Mouse (Mus musculus): ENCODE results near the gene Slc7a4. TPM values are rescaled to one million over a fixed set of nuclear protein-coding genes. Genes with fewer than 3 reads are reported as not detected.

Gene Slc7a4
- total and polyA plus RNA-seq, 3 experiments = 1.3 TPM; not detected in 2

- dilution Hi-C loops (cut with MboI; ENCODE audit: extremely low pct_ligation_motif_present, extremely low pct_unique_long_range_greater_than_20kb, low sequenced_read_pairs) = no loop called here
- peaks cover 22 to 38% of the 10 kb centered on the region in 2 experiments for H3K4me1 ChIP-seq (ENCODE audit: control insufficient read depth in 1 of 2, insufficient read depth in 2 of 2)
- in situ Hi-C loops (cut with MboI; ENCODE audit: low pct_ligation_motif_present, low pct_unique_long_range_greater_than_20kb, low sequenced_read_pairs) = loop anchor here (5.0 to 10.0 kb wide), 2 partner anchors 60 to 178 kb away; partner anchors contain the start of genes Med15 and Smpd4
Measured at GRCm38 (mm10) chr16:17556907-17557306, 26.1 kb downstream of the Slc7a4 start.

GRCm38 (mm10) chr16:17556180-17556579 lies 26.8 kb downstream of the Slc7a4 start:
- in situ Hi-C loops (cut with MboI; ENCODE audit: low pct_ligation_motif_present, low pct_unique_long_range_greater_than_20kb, low sequenced_read_pairs) (loop anchor here (5.0 to 10.0 kb wide), 2 partner anchors 61 to 179 kb away; partner anchors contain the start of genes Med15 and Smpd4), dilution Hi-C loops (cut with MboI; ENCODE audit: extremely low pct_ligation_motif_present, extremely low pct_unique_long_range_greater_than_20kb, low sequenced_read_pairs) (no loop called here)
- no peaks in the 10 kb centered on the region for H3K9me3 ChIP-seq (replicated peaks; ENCODE audit: low read length)
- H3K4me1 ChIP-seq (ENCODE audit: control insufficient read depth in 1 of 2, insufficient read depth in 2 of 2) = peaks cover 22 to 38% of the 10 kb centered on the region in 2 experiments
- no peak overlapping the region for H3K4me3 ChIP-seq (replicated peaks in 1 of 3; ENCODE audit: low read depth in 2 of 3, low read length in 2 of 3, poor library complexity in 1 of 3)
- no peak overlapping the region for H3K27ac ChIP-seq (ENCODE audit: insufficient read depth, low read depth)
- no peak overlapping the region for H3K4me2 ChIP-seq (ENCODE audit: insufficient read depth, low read depth, poor library complexity, severe bottlenecking)
- no peak for DNase-seq (ENCODE audit: extremely low read depth)
- H3K9ac ChIP-seq (ENCODE audit: insufficient read depth, low read depth) = no peak overlapping the region
- no peaks in the 10 kb centered on the region for H3K79me2 ChIP-seq (replicated peaks; ENCODE audit: control insufficient read depth, extremely low read depth, insufficient read depth, poor library complexity, severe bottlenecking)
- TF ChIP-seq CHD2 (IDR thresholded peaks at IDR 0.05; ENCODE audit: low read length) (no peak), KAT2A (IDR thresholded peaks at IDR 0.05; ENCODE audit: insufficient replicate concordance, low read length) (no peak), ZKSCAN1 (IDR thresholded peaks at IDR 0.05; ENCODE audit: borderline replicate concordance, low read depth, low read length) (no peak), USF1 (IDR thresholded peaks at IDR 0.05; ENCODE audit: low read depth, low read length) (peak; percentile 15; the same call in 1 of the 2 replicates), HCFC1 (IDR thresholded peaks at IDR 0.05; ENCODE audit: low read depth, low read length) (no peak), BHLHE40 (IDR thresholded peaks at IDR 0.05; ENCODE audit: low read depth, low read length) (no peak), MAFK (IDR thresholded peaks at IDR 0.05; ENCODE audit: insufficient replicate concordance, low read length) (no peak)
- no peaks in the 10 kb centered on the region for H3K36me3 ChIP-seq (replicated peaks in 1 of 2; ENCODE audit: control insufficient read depth in 1 of 2, insufficient read depth in 1 of 2, low read length in 1 of 2)
- H3K27me3 ChIP-seq (replicated peaks) = peaks cover 28% of the 10 kb centered on the region

More at GRCm38 (mm10) chr16:17556907-17557306, 26.1 kb downstream of the Slc7a4 start:
- Histone ChIP-seq H3K4me3 (replicated peaks in 1 of 3; ENCODE audit: low read depth in 2 of 3, low read length in 2 of 3, poor library complexity in 1 of 3) (no peak overlapping the region), H3K79me2 (replicated peaks; ENCODE audit: control insufficient read depth, extremely low read depth, insufficient read depth, poor library complexity, severe bottlenecking) (no peaks in the 10 kb centered on the region), H3K27ac (ENCODE audit: insufficient read depth, low read depth) (no peak overlapping the region), H3K27me3 (replicated peaks) (peaks cover 35% of the 10 kb centered on the region), H3K9ac (ENCODE audit: insufficient read depth, low read depth) (no peak overlapping the region), H3K9me3 (replicated peaks; ENCODE audit: low read length) (no peaks in the 10 kb centered on the region), H3K4me2 (ENCODE audit: insufficient read depth, low read depth, poor library complexity, severe bottlenecking) (no peak overlapping the region), H3K36me3 (replicated peaks in 1 of 2; ENCODE audit: control insufficient read depth in 1 of 2, insufficient read depth in 1 of 2, low read length in 1 of 2) (no peaks in the 10 kb centered on the region)
- no peak for DNase-seq (ENCODE audit: extremely low read depth)
- TF ChIP-seq CHD1 (IDR thresholded peaks at IDR 0.05; ENCODE audit: low read depth, low read length) (no peak), JUN (IDR thresholded peaks at IDR 0.05; ENCODE audit: insufficient read depth, low read depth, low read length) (no peak), POLR2AphosphoS2 (IDR thresholded peaks at IDR 0.05; ENCODE audit: low read depth, low read length) (no peak), TBP (conservative IDR thresholded peaks at IDR 0.05; ENCODE audit: low read depth, low read length) (no peak), ZMIZ1 (IDR thresholded peaks at IDR 0.05; ENCODE audit: low read depth, low read length) (no peak), NRF1 (IDR thresholded peaks at IDR 0.05; ENCODE audit: low read depth, low read length) (no peak), E2F4 (IDR thresholded peaks at IDR 0.05; ENCODE audit: insufficient replicate concordance, low read depth, low read length) (no peak), CTCF (conservative IDR thresholded peaks at IDR 0.05 in 1 of 2, IDR thresholded peaks at IDR 0.05 in 1 of 2; ENCODE audit: low read depth in 2 of 2, low read length in 2 of 2) (no peak), MAX (IDR thresholded peaks at IDR 0.05; ENCODE audit: low read length) (no peak), USF2 (conservative IDR thresholded peaks at IDR 0.05; ENCODE audit: low read depth, low read length) (no peak)
